Mouse (Mus musculus) monocyte, adult 5-6 weeks (primary cell): ENCODE measurements around the gene Eefsec. TPM values are rescaled to one million over a fixed set of nuclear protein-coding genes. Genes with fewer than 3 reads are reported as not detected.
A peak's percentile ranks its signal among the peaks of the same experiment; 100 is the strongest.

Experiments used
- ATAC-seq: fragments of 153-309, 156-312 bp; replicated peaks from 2 replicates; pipeline ENCODE4 v1.8.0; 2017; ENCODE audit warnings: mild to moderate bottlenecking; ENCODE audit not compliant: low TSS enrichment, insufficient number of reproducible peaks, severe bottlenecking, poor library complexity, low FRiP score
- total RNA-seq: library from RNA; stranded (forward); fragments of 200-1000, 200-491, 200-594 nt; gene quantifications from 3 replicates; pipeline ENCODE4 v1.2.3, GENCODE M21; 2017

Eefsec gene
- total RNA-seq, 1 experiment from 2014 or later = 7.5 TPM

DNA sequence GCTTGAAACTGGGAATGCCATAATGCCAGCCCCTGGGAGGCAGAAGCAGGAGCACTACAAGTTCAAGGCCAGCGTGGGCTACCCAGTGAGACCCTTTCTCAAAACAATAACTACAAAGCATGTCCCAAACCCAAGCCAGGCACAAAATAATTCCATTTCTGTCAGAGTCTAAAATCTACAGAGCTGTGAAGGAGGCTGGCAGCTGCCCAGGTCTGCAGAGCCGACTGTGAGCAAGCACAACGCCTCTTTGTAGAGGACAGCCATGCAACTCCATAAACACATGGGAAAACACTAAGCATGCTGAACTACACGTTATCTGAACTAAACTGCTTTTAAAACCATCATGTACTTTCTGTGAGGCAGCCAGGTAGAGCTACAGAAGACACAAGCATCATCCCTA, 7.3 kb downstream of the Eefsec start:
- ATAC-seq = no peak

DNA sequence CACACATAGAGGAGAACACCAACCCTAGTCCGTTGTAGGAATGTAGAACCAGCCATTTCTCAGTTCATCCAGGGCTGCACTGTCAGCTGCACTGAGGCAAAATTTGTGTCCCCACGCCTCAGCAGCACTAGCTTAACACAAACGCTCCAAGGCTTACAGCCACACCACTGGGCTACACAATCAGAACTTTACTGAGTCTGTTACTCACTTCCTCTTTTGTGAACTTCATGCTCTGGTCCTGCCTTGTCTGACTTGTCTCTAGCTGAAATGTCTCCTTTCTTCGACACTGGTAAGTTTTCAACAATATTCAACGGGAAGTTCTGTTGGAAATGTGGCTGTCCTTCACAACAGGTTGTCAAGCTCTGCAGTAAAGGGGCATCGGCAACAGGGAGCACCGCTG, 10.7 kb downstream of the Eefsec start:
- ATAC-seq = 0 out of 2 replicates have a peak, but pooled peaks have one; percentile 38

DNA sequence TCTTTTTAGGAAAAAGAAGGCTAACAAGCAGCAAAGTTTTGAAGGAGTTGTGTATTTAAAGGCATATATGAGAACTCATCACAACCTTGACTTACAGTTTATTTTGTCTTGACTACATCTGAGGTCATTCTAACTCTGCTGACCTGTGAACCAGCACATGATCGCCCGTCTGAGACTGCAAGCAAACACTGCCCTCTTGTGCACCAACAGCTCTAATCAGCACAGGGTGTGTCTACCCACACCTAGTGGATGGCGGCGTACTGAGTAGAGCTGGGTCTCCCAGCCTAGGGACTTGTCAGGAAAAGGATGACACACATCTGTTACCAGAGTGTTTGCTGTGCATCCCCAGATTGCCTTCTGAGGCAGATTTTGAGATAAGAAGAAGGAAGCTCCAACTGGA, 15.1 kb downstream of the Eefsec start:
- no peak for ATAC-seq

DNA sequence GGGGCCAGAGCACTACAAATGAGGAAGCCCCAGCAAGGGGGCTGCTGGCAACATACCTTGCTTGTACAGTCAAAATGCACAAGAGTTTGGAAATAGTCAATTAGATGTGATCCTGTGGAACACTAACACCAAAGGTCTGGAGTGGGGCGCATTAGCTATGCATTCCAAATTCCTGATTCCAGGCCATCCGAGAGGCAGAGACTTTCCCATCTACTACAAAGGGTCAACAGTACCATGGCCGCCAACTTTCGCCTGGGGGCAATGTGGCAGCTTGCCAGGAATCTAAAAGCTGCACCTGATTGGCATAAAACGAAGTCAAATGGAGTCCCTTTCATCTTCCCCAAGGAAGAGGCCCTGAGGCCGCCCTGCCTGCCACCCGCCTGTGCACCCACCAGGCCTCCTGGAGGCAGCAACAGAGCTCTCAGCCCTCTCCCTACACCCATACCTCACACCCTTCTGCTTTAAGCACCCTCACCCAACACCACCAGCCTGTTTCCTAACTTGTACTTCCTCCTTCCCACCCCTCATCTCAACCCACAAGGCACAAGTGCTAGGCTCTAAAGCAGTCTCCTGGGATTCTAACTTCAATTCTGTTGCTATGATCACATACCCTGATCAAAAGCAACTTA, 30.1 kb downstream of the Eefsec start:
- ATAC-seq = 0 out of 2 replicates have a peak, but pooled peaks have one; percentile 40

DNA sequence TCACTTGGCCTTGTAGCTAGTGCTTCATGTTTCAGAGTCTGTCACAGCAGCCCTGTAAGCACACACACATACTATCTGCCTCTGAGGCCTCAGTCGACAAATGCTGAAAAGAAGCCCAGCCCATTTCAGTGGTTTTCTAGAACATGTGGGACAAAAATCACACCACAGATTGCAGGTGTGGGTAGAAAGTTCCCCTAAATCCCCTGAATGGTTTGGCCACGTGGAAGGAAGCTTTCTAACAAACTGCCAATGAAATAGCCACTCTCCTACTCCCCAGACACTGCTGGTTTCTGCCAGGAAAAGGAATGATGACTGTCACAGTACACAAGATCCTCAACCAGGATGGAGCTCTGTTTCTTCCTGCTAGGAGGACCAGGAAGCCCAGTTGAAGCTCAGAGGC, 33.7 kb downstream of the Eefsec start:
- ATAC-seq = no peak

DNA sequence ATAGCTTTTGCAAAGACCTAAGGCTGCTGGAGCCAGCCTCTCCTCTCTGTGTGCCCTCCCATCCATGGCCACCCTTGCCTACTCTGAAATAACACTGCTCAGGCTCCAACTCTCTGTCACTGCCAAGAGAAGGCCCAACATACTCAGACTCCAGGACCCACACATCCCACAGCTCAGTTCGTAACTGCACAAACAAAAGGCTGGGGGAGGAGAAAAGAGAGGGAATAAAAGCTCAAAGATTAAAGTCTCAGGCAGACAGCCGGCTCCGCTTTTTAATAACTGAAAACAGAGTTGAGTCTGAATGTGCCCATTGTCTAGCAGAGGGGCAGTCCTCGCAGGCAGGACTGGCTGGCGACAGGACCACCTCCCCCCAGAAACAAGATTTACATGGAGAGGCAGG, 36.8 kb downstream of the Eefsec start:
- ATAC-seq = no peak

DNA sequence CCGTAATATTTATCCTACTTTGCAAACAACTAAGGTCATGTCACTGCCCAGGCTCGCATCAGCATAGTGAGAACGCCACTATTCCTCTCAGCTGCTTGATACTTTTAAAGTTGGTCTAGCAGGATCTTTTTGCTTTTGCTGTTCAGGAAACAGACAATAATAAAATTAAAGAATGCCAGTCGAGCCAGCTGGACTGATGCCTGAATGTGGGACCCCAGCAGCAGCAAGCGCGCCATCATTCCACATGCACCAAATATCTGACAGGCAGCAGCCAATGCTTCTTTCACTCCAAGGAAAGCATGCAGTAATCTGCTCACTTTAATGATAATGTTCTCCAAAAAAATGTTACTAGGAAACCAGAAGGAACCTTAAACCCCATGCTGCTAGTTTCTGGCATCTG, 45.9 kb downstream of the Eefsec start:
- ATAC-seq = no peak

DNA sequence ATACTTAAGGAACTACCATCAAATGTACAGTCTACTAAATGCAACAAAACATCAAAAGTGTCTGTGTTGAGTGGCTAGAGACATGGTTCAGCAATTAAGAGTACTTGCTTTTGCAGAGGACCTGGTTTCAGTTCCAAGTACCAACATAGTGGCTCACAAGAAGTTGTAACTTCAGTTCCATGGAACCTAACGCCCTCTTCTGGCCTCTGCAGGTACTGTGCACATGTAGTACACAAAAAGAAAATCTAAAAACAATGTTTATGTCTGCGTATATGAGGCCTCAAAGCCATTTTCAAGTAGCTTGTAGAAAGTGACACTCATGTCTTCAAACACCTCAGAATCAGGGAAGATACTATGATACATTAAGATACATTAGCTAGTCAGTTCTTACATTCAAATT, 48.4 kb downstream of the Eefsec start:
- ATAC-seq = no peak

DNA sequence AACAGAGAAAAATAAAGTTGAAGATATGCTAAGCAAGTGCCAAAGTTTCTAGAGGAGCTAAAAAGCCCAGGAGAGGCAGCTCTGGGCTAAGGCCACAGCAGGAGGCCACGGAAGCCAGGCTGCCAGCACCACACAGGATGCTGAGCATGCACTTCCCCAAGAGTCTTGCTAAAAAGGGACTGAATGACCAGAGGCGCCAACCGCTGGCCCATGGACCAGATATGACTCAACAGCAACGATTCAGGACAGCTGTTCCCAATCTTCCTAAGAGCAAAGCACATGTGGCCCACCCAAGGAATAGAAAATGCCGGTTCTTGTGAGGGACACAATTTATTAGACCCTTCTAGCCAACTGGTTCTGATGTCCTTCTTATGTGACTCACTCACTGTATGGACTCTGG, 57.4 kb downstream of the Eefsec start:
- ATAC-seq = no peak

DNA sequence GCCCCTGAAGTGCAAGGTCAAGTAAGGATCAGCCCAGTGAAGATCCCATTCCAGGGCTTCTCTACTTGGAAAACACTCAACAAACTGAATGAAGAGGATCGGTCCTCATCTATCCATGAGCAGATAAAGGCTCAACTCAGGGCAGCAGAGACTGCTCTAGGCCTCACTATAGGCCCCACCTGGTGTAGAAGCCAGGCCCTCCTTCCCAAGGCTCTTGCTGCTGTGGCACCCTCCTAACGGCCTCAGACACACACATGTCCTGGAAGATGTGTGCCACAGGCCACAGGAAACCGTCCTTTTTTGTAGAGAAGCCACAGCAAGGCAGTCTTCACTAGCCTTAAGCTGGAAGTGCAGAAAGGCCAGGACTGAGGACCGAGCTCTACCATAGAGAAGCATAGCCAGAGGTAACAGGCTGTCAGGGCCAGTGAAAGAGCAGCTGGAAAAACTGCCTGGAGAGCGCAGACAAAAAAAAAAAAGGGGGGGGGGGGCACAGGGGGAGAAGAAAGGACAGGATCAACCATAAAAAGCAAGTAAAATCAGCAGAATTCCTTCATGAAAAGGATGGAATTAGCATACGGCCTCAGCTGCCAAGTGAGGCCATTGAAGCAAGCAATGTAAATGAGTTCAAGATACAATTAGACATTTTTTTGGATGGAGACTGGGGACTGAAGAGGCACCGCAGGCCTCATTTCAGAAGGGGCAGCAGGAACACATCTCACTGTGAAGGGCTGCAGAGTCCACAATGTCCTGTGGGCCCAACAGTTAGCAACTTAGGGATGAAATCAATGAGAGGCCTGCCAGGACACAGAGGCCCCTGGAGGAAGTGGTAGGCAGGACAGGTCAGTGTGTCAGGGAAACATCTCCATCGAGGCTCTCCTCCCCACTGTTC, 58.3 kb downstream of the Eefsec start:
- ATAC-seq = no peak

DNA sequence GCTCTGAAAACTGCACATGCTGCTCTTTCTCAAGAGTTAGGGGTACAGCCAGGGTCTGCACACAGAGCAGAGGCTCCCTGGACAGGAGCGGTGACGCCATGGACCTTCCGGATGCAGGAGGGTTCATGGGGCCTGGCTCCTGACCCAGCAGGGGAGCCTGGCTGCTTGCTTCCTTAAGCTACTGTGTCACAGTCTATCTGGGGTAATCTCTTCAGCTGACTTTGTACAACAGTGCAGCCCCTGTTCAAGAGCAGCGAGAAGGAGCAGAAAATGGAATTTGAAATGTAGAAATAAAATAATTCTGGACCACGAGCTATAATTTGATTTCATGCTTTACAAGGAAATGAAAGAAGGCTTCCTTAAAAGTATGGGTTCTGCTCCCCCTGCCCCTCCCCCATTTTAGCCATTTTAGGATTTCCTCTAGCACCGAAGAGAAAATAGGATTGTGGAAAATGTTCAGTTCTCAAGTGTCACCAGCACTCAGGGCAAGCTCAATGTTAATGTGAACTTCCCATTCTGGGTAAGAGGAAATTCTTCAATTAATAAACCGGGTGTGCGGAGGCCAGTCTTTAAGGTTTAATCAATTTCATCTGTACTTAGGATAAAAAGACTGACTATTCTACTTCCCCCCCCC, 61.8 kb downstream of the Eefsec start:
- ATAC-seq = no peak

DNA sequence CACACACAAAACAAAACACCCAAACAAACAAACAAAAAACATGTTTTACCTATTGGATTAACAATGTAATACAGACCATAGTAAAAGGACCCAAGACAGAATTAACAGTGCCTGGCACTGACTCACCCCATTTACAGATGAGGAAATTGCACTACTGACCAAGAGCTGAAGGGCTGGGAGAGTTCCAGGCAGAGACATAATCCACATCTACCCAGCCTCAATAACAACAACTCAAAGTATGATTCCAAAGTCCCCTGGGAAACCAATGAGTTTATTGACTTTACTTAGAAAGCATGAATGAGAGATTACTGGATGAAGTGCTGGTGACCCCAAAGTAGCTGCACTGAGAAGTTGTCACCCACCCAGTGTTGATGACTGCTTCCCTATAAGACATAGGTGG, 62.6 kb downstream of the Eefsec start:
- ATAC-seq = no peak

DNA sequence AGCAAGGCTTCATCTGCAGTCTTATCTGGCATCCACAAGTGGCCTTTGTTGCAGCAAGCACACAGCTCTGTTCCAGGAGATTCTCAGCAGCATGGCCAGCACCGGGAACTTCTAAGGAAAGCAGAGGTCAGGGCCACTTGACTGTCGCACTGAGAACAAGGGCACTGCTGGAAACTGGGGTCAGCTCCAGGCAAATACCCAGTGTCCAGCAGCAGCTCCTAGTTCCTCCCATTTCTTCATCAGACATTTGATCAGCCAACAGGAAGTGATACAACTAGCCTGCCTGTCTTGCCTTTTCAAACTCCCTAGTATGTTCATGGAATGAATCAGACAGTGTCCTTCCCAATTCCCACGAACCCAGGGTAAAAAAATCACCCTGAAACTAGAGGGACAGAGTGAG, 66.6 kb downstream of the Eefsec start:
- no peak; the same call in 1 of the 2 replicates for ATAC-seq

DNA sequence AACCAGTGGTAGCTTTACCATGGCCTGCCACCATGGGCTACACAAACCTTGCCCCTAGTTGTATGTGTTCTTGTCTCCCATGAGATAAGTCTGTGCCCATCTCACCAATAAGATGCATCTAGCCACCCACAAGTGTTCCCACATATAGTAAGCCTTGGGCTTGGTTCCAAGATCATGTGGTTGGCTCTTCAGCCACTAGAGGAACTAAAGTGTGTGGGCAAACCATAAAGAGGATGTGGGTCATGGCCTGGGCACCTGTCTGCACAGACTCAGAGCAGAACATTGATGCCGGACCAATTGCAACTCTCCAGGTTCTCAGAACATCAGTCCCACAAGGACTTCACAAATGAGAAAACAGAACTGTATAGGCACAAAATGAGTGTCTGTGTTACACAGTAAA, 67.5 kb downstream of the Eefsec start:
- ATAC-seq = peak; percentile 89

DNA sequence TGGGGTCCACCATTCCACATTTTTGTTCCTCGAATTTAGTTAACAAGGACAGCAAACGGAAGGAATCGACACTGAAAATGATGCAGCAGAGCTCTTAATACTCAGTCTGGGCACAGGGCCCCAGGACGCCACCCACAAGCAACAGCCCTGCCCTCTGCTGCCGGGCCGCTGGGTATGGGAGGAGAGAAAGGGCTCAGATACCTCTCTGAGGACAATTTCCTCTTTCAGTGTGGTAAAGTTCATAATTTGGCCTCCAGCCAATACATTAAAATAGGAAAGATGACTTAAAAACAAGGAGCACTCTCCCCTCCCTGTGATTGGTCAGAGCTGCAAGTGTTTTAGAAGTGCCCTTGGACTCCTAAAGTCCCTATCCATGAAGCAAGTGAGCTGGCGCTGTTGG, 72.1 kb downstream of the Eefsec start:
- ATAC-seq = no peak

DNA sequence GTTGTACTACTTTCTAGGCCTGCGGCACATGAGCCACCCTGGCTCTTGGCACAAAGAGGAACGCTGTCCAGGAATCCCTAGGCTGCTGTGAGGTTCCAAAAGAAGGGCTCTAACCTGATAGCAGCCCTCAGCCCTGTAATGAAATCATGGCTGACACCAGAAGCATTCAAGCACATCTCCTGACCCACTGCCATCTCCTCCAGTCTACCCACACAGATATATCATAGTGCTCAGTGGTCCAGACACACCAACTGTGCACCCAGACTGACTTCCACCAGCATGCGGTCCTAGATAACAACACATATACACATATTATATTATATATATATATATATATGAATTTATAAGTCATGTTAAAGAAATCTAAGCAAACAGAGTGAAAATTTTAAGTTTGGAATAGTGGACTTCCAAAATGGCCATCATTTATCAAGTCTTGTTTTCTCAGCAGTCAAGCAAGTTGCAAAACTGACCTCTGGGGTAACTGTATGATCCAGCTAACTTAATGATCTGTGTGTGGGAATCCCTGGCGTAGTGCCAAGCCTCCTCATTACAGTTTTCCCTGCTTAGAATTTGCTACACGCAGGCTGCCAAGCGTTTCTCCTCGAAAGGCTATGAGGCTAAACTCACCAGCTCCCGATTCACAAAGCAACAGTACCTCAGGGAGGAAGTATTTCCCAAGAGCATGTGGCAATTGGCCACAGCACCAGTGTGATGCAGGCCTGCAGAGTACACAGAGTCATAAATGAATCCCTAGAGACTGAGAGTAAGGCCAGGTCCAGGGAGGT, 76.3 kb downstream of the Eefsec start:
- ATAC-seq = no peak

DNA sequence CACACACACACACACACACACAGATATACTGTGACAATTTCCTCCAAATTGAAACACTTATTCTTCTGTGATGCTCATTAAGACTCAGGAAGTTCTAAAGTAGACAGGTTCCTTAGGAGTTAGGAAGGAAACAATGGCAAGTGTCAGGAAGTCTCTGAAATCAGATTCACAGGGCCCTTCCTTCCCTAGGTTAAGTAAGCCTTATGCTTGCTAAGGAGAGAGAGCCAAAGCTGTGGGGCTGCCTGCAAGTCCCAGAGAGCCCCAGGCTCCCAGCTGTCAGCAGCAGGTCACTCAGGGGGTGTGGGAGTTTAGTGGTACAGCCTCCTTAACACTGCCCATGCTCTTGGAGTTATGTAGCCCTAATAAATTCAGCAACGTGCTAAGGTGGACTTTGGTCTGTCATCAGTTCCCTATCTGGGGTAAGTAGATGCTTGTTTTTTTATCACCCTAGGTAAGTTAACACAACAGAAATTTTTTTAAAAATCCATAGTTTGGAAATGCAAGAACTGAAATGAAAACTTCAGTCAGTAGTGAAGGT, 82.8 kb downstream of the Eefsec start:
- ATAC-seq = no peak

DNA sequence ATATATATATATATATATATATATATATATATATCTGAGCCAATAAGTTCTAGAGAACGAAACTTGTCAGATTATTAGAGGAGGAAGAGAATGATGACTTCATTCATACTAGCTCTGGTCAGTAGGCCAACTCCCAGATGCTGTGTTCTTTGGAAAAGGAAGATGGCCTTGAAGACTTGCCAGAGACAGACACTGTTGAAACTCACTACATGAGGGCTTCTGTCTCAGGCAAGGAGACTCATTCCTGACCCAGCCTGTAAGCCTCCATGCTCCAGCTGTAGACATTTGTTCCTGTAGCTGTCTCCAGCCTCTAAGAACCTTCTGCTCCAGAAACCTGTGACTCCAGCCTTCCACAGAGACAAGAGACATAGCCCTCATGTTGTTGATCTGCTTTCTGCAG, 85.2 kb downstream of the Eefsec start:
- ATAC-seq = no peak

DNA sequence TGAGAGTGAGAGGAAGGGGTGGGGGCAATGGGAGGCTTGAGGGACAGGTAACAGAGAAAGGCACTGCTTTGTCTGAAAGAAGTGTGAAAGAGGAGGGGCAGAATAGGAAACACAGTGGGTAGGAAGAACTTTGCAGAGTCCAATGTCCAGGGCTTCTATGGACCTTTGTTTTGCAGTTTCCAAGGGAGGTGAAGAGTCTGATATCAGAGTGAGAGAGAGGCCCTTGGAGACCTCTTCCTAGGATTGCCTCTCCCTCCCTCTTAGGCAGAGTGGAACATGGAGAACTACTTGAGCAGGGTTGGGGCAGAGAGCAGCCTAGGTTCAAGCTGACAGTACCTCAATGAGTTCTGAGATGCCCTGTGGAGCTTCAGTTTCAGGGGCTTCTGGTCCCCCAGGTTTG, 88.1 kb downstream of the Eefsec start:
- no peak for ATAC-seq
